Mouse (Mus musculus): ENCODE results near the gene Sar1a. TPM values are rescaled to one million over a fixed set of nuclear protein-coding genes. Genes with fewer than 3 reads are reported as not detected.

Gene Sar1a
- 51.1 and 51.8 TPM in 2 replicates for polyA plus RNA-seq (2012; rRNA removed)

DNA sequence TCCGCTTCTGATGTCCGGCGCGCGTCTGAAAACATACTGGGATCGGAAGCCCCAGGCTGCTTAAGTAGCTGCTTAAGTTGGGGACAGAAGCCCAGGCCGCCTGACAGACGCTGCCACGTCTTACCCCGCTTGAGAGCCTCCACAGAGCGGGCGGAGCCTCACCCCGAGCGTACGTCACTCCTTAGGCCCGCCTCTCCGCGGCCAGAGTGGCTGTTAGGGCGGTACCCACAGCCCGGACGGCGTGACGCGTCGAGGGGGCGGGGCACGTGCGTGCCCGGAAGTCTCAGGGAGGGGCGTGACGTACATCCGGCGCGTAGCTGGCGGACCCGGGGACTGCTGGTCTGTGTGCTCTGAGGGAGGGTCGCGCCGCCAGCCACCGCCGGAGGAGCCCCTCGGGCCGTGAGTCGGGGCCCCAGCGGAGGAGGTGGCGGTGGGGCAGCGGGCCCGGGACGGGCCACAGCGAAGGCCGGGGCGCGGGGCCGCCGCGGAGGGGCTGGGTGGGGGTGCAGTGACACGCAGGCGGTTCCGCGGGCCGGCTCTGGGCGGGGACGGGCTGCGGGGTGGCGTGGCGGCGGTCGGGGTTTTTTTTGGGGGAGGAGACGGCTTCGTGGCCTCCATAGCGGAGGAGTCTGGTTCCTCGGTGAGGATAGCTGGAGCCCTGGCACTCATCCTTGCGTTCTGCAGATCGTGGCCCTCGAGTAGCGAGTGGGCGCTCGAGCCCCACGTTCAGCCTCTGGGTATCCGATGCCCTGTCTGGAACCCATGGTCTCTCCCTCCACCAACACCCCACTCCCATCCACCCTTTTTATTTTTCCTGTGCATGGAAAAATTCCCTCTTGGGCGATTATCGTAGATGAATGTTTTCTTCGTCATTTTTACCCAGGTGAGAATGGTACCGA lies at the start of gene Sar1a:
Sar1a (plus strand) TSS at position 285 of the 899 bp plus-strand sequence.
- WGBS: under 1% methylated on average over 81 of the region's 84 CpGs
- DNase-seq (ENCODE audit: low read depth, low spot score): peak; percentile 93

DNA sequence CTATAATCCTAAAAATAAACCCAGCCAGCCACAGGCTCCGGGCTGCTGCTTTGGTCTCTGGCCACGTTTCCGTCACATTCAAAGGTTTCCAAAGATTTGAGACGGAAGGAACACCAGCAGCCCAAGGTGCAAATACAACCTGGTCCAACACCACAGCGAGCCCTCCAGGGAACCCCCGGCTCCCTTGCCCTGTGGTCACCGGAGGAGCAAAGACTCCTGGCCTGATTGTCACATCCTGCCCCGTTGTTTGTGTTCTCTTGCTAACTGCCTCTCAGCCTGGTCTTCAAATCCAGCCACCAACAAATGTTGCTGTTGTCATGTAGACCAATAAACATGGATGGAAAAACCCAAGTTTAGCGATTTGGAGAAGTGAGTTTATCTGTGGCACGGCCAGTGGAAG lies 47.7 kb upstream of the Sar1a start:
- DNase-seq (ENCODE audit: low read depth, low spot score): no peak
- 68% methylated on average over 10 of the region's 10 CpGs for WGBS

DNA sequence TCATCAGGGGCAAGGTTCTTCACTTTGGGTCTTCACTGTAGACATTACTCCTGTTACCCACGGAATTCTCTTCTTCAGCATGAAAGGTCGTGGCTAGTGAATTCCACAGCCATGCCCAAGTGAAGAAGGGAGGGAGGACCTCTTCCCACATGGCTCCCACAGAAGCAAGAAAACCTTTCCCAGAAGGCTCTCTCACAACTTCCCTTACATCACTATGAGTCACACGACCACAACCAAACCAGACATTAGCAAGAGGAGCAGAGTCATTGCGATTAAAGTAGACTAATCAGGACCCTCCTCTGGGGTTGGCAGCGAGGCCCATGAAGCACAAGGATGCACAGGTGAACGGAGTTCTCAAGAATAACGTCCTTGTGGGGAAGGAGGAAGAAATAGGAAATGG lies 43.0 kb upstream of the Sar1a start:
- 74% methylated on average over 7 of the region's 7 CpGs for WGBS
- DNase-seq (ENCODE audit: low read depth, low spot score): no peak

DNA sequence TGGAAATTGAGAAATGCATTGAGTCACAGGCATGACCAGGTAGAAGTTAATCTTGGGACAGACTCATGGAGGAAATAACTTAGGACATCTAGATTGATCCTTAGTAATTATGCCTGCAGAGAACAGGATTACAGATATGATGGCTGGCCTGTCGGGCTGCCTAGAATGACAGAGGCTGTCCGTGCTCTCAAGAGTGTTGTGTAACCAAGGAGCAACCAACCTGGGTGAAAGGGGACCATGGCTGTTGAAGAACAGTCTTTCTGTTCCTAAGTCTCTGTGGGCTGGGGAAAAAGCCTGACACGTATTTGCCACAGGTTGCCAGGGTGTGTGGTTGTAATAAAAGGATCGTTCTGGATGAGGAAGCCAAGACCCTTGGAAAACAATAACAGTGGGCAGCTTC lies 39.7 kb upstream of the Sar1a start:
- WGBS: 44% methylated on average over 4 of the region's 4 CpGs
- no peak for DNase-seq (ENCODE audit: low read depth, low spot score)

DNA sequence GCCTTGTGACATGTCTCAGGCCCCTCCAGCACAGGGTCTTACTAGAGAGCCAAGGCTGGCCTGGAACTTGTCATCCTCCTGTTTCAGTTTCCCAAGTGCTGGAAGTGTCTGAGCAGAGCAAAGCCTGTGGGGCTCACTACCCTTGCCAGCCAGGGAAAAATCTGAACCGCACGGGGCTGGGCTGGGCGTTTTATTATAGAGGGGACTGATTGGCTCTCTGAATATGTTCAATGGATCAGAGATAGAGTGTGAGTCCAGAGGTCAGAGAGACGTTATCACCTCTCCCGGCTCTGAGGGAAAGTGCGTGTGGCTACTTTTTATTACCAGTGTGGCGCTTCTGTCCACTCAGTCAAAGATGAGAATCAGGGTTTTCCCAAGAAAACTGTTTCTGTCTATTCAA lies 33.5 kb upstream of the Sar1a start:
- DNase-seq (ENCODE audit: low read depth, low spot score): no peak
- 34% methylated on average over 7 of the region's 7 CpGs for WGBS

DNA sequence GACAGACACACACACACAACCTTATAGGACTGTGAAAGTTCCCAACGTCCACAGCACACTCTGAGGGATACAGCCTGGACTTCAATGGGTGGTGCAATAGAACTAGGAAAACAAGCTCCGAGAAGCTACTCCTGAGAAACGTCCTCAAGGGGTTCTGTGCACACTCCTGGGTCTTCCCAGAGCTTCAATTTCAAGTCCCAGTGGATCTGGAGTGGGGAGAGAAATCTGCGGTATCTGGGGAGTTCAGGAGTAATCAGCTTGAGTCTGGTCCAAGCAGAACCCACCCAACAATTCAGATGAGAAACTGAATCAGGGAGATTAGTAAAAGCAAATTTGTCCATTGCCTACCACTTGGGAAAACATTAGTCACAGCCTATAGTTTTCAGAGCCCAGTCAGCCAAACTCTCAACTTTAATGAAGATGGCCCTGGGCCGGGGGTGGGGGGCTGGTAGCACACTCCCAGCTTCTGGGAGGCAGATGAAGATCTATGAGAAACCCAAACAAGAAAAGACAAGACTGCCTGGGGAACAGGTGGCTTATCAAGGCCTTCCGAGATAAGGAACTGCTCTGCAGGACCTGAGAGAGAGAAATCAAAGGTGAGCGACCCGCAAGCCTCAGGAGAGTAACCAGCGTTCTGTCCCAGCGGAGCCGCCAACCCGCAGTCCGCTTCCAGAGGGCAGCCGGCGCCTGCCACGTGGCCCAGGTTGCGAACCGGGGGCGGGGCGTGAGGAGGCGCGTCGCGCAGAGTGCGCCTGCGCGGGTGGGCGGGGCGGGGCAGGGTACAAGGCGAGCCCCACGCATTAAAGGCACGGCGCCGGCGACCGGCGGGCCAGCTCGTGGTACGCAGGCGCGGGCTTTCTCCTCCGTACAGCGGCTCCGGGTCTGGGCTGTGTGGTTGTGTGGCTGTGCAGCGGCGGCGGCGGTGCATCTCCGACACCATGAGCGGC lies 32.0 kb upstream of the Sar1a start, which contains the start of gene Ppa1:
Ppa1 (plus strand) TSS at position 763 of the 947 bp plus-strand sequence.
- DNase-seq (ENCODE audit: low read depth, low spot score): no peak
- 1% methylated on average over 50 of the region's 50 CpGs for WGBS

DNA sequence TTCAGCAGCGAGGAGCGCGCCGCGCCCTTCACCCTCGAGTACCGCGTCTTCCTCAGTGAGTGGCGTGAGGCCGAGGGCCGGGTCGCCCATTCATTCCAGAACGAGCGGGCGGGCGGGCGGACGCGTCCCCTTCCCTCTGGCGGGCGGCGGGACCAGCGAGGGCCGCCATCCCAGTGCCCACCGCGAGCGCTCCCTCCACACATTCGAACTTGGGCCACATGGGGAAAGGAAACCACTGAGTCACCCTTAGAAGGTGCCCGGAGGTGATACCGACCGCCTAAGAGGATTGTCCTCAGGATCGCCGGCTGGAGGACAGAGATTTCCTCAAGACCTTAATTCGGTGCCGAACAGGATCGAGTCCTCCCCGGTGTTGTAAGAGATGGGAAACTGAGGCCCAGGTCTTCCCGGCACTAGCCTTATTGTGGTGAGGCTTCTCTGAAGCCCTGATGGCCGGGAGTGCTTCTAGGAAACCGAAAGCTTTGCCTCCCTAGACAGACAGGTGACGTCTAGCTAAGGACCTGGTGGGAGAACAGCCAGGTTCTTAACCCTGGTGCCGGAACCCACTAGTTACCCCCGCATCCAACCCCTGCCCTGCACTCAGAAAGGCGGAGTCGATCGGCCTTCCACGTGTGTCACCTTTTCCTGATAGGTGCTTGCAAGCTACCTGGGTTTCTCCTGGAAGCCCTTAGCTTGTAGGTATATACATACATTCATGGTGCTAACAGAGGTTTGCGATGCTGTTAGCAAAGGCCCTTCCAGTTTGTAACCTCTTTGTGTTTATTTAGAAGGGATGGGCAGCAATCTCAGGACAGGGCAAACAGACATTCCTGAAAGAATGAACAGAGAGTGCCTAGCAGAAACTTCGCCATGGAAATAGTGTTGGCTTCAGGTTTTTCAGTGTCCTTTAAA lies 31.1 kb upstream of the Sar1a start:
- 1% methylated on average over 49 of the region's 49 CpGs for WGBS
- DNase-seq (ENCODE audit: low read depth, low spot score): no peak

DNA sequence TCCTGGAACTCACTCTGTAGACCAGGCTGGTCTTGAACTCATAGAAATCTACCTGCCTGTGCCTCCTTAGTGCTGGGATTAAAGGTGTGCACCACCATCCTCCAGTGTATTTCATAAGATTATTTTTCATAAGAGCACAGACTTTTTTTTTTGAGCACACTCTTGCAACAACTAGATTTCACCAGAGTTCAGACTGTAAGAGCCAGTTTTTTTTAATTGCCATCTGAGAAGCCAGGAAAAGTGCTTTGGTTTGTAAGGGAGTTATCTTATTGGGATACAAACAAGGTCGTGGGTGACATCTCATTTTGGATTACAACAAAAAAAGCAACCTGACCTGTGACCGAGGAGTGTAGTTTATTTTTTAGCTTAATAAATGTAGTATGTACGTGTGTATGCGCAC lies 26.0 kb upstream of the Sar1a start:
- DNase-seq (ENCODE audit: low read depth, low spot score): no peak
- WGBS: 73% methylated on average over 4 of the region's 4 CpGs

DNA sequence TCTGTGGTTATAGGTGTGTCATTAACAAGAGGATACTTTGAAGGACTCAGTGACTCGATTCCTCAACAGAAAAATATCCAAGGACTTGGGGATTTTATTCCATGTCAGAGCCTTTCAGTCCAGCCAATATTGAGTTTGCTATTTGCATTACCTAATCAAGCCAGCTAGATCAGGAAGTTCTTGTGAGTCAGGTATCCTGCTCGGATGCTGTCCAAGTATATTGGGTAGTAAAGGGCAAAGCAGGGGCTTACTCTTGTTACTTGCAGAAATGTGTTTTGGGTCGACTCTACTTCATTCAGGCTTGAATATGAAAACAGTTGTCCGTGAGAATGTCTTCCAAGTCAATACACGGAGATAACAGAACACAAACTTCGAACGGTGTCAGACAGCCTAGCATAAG lies 25.4 kb upstream of the Sar1a start:
- no peak for DNase-seq (ENCODE audit: low read depth, low spot score)

DNA sequence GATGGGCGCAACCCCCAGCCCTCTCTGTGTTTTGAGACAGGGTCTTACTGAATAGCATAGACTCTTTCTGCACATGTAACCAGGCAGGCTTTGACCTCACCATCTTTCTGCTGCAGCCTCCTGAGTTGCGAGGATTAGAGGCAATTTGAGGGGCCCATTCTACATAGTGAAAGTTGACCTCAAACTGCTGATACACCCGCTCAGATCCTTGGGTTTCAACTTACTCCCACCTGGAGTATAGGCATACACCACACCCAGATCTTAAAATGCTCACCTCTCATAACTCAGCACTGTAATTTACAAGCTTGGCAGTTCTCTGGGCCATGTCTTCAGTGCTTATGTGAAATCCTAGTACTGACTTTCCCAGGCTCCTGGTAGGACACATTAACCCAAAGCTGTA lies 24.9 kb upstream of the Sar1a start:
- no peak for DNase-seq (ENCODE audit: low read depth, low spot score)
- 49% methylated on average over 3 of the region's 3 CpGs for WGBS

More for the DNA sequence above, 25.4 kb upstream of the Sar1a start:
- 47% methylated on average over 7 of the region's 7 CpGs for WGBS

DNA sequence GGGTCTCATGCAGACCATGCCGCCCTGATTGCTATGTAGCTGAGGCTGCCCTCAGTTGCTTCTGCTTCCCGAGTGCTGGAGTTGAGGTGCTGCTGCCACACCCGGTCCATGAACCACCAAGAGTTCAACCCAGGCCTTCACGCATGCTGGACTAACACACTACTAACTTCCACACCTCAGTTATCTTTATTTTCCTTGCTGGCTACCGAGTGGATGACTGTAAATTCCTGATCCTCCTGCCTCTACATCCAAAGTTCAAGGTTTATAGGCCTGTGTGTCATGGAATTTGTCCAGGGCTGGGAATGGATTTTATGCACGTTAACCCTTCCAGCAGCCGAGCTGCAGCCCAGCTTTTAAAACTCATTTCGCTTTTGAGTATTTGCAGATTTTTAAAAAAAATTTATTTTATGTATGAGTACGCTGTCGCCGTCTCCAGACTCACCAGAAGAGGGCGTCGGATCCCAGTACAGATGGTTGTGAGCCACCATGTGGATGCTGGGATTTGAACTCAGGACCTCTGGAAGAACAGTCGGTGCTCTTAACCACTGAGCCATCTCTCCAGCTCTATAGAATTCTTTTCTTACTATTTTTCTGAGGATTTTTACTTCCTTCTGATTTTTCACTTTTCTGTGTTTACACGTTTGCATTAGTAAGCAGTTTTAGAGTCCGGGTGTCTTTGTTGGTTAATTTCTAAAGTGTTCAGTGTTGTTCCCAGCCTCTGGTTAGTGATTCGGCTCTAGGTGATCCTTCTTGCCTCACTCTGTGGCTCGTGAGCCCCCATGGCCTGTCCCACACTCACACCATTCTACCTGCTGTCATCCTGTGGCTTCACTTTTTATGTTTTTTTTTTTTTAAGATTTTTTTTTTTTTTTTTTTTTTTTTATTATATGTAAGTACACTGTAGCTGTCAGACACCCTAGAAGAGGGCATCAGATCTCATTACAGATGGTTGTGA lies 22.9 kb upstream of the Sar1a start:
- 43% methylated on average over 18 of the region's 18 CpGs for WGBS
- DNase-seq (ENCODE audit: low read depth, low spot score): peak; percentile 94

DNA sequence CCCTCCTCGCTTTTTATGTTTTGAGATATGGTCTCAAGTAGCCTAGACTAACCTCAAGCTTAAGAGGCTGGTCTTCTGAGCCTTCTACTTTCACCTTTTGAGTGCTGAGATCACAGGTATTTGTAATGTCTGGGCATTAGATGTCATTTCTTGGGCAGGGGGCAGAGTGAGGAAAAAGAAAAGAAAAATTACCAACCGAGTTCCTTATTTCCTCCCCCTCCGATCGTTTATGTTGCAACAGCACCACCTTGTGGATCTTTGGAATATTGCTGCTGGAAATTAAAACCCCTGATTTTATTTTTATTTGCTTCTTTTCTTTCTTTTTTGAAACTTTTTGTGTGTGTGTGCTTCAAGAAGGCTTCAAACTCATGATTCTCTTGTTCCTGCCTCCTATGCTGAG lies 22.1 kb upstream of the Sar1a start:
- DNase-seq (ENCODE audit: low read depth, low spot score): no peak
- WGBS: 20% methylated on average over 4 of the region's 4 CpGs

DNA sequence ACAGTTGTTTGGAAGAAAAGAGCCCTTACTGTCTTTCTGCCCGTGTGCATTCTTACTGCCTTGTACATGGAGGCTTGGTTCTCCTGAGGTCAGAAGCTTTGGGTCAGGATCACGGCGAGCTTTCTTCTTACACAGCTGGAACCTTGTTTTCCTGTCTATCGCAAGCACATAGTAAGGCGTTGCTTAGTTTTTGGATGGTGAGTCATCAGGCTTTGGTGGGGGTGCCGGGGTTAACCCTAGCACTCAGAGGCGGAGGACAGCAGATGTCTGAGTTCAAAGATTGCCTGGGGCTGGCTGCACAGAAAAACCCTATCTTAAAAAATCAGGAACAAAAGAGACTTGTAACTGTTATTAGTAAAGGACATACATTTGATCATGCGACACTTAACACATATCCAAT lies 18.2 kb upstream of the Sar1a start:
- 67% methylated on average over 8 of the region's 8 CpGs for WGBS

DNA sequence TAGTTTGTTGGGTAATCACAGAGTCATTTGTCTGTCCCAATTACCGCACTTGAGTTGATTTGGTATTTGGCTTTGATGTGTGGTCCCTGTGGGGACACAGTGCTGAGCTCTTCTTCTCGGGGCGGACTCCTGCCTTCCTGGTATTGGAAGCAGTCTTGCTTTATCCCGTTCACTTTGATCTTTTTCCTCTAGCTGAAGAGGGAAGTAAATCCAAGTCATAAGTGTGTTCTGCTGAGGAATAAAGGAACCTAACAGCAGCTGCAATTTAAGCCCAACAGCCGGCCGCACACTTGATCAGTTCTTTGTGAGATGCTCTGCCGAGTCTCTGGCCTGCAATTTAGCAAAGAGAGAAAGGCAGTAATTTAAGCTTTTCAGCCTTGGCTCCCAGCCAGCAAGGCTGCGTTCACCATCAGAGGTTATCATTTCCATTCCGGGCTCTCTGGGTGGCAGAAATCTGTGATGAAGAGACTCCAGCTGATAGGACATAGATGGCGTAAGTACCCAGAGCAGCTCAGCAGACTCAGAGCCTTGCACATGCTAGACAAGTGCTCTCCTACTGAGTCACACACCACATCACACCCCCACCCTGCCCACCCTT lies 17.6 kb upstream of the Sar1a start:
- WGBS: 65% methylated on average over 10 of the region's 10 CpGs
- no peak for DNase-seq (ENCODE audit: low read depth, low spot score)

More for the DNA sequence above, 18.2 kb upstream of the Sar1a start:
- DNase-seq (ENCODE audit: low read depth, low spot score): no peak

DNA sequence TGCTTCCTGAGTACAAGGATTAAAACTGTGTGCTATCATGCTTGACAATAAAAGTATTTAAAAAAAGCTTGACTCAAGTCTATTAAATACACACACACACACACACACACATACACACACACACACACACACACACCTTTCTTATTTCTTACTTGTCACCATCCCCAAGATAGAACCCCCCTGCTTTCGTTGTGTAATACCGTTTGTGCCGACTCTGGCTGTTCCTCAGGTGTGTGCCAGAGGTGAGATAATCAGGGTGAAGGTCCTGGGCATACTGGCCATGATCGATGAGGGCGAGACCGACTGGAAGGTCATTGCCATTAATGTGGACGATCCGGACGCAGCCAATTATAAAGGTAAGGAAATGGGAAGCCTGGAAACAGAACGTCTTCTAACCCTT lies 15.0 kb upstream of the Sar1a start:
- DNase-seq (ENCODE audit: low read depth, low spot score): no peak
- 91% methylated on average over 10 of the region's 10 CpGs for WGBS

DNA sequence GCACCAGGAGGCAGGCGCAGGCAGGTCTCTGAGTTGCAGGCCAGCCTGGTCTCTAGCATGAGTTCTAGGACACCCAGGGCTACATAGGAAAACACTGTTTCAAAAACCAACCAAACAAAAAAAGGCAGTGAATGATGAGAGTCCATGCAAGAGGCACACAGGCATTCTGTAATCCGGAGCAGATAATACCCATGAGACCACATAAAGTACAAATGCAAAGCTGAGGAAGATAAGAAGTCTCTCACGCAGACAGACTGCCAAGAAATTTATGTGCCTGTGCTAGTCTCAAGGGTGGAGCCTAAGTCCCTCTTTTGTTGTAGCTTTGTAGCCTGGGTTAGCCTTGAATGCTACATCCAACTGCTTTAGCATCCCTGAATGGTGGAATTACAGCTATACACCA lies 14.4 kb upstream of the Sar1a start:
- 86% methylated on average over 3 of the region's 3 CpGs for WGBS
- no peak for DNase-seq (ENCODE audit: low read depth, low spot score)

DNA sequence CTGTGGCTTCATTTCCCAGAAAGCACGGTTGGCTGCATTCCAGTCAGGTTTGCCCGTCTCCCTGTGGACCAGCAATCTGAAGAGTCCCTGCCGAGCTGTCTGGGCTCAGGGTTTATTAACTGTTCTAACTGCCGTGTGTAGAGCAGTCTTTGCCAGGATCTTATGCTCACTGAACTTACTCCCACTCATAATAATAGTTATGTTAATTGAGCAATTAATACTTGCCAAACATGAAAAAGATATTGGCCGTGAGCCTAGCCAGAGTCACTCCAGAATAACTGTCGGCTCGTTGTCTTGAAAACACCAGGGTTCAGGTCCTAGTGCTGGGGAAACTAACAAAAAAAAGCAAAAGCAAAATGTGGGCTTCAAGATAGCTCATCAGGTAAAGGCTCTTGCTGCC lies 10.8 kb upstream of the Sar1a start:
- no peak for DNase-seq (ENCODE audit: low read depth, low spot score)
- 85% methylated on average over 7 of the region's 7 CpGs for WGBS

DNA sequence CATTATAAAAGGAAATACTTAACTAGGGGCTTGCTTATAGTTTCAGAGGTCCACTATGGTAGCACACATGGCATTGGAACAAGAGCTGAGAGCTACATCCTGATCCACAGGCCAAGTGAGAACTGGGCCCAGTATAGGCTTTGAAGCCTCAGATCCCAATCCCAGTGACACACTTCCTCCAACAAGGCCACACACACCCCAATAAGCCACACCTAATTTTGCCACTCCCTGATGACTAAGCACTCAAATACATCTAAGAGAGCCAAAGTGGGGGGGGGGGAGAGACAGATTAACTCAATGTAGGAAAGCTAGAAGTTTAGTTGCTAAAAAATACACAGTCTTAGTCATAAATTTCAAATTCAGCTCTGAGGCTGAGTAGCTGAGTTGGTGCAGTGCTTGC lies 10.2 kb upstream of the Sar1a start:
- no peak for DNase-seq (ENCODE audit: low read depth, low spot score)
